Mouse (Mus musculus) frontal cortex, postnatal 14 days (tissue): ENCODE results near the gene Hpca.

Experiments
- DNase-seq, 2 experiments: peaks; one replicate each; pipeline ENCODE4 v3.0.0; 2022; ENCODE audit warnings: low spot score in 2 of 2

The Hpca gene

GRCm38 (mm10) chr4:129136189-129136578, 14.3 kb upstream of the Hpca start:
- DNase-seq = no peak

DNA sequence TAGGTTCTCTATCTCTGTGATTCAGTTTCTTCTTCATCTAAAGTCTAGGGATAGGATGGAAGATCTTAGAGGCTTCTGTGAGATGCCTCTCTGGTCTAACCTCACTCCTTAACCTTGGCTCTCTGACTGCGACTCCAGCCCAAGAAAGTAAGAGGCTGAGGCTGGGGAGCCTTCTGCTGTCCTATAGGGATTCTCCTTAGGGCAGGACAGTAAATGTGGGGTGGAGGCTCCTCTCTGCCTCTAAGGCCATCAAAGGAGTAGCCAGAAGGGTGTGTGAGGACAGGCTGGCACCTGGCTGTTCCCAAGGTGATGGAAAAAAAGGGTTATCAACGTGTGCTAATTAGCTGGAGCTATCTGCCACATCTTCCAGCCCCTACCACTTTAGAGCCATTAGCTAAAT, 13.8 kb upstream of the Hpca start:
- DNase-seq = no peak

DNA sequence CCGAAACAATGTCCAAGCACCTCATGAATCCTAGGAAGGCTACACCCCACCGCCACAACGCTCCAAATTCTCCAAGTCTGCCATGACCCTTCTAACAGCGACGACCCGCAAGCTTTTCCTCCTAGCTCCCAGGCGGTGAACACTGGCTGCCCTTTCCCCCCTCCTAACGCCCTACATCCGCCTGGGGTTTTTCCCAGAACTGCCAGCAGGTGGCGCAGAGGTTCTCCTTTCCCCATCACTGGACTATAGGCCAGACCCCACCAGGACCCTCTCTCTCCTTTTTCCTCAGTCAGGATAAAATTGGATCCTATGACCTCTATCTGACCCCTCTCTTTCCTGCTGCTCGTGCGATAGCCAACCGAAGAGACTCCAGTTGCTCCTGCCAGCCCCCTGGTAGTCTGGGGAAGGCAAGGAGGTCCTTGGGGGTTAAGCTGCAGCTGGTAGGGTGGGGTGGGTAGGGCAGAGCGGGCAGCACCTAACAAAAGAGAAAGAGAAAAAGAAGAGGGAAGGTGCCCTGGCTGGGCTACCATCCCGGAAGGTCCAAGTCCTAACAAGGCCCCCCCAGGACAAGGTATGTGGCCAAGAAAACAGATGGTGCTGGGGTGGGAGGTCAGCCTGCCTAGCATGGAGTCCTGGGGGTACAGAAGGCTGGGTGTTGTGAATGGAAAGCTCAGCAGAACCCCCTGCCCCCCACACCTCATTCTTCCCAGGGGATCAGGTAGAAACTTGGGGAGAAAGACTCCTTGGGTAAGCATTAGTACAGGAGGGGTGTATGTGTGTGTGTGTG, 13.2 kb upstream of the Hpca start:
- DNase-seq = peak in 1 of 2 experiments; percentile 69

DNA sequence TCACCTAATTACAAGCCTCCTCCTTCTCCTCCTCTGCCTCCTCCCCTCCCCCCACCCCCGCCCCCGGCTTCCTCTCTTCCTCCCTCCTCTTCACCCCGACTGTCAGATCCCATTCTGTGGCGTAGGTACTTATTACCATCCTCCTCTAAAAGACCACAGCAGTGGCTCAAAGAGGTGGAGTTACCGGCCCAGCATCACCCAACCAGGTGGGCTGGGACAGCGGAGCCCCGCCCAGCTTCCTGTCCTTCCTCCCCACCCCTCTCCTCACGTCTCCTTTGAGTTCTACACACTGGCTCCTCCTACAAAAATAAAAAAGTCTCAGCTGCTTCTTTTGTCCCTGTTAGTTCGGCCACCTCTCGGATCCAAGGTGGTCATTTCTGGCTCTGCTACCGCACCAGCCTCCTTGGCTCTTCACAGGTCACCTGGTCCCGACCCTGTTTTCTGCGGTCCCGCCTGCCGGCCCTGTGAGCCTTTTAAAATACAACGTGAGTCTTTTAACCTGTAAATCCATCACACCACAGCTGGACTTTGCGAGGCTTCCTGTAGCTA, 9.0 kb upstream of the Hpca start:
- no peak for DNase-seq

DNA sequence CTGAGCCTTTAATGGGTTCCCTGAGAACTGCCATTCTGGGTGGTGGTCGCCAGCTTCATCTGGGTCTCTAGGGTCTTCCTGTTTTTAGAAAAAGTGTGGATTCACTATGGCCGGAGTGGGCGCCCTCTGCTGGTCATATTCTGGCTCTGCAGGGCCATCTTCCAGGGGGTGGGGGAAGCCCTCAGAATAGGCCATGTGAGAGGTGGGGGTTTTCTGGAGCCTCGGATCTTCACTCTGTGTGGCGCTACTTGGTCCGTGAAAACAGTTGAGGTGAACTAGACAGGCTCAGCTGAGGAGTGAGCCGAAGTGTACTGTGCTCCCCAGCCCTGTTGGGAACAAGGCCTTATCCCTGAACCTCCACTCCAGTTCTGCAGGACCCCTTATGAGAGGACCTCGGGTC, 8.3 kb upstream of the Hpca start:
- no peak for DNase-seq

- no peak for DNase-seq
Observed at GRCm38 (mm10) chr4:129129387-129129786, 7.6 kb upstream of the Hpca start.

GRCm38 (mm10) chr4:129128582-129129338, 6.9 kb upstream of the Hpca start:
- DNase-seq = peak in 1 of 2 experiments; percentile 53

DNA sequence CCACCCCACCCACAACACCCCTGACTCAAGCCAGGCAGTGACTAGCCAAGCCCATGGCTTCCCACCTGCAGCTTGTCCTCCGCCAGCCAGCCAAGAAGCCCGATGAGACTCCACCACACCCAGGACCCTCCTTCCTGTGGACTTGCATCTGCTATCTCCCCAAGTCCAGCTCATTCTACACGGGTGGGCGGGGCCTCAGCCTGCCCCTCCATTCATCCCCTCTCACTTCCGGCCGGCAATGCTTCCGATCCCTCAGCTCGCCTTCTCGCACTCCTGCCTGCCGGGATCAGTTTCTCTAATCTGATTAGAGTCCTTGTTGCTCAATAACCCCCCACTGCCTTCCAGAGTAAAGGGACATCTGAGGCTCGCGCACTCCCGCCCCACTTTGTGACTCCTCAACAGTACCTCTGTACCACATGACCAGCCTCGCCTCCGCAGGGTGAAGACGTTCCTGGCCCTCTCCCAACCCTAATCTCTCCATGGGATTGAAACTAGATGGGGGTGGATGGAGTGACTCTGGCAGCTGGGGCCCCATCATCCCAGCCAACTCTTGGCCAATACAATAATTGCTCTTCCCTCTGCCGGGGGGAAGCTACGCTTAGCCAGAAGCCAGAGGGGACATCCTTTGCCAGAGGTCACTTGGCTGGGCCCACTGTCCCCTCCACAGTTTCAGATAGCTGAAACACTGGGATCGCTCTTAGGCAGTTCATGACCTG, 4.1 kb upstream of the Hpca start:
- DNase-seq = no peak

DNA sequence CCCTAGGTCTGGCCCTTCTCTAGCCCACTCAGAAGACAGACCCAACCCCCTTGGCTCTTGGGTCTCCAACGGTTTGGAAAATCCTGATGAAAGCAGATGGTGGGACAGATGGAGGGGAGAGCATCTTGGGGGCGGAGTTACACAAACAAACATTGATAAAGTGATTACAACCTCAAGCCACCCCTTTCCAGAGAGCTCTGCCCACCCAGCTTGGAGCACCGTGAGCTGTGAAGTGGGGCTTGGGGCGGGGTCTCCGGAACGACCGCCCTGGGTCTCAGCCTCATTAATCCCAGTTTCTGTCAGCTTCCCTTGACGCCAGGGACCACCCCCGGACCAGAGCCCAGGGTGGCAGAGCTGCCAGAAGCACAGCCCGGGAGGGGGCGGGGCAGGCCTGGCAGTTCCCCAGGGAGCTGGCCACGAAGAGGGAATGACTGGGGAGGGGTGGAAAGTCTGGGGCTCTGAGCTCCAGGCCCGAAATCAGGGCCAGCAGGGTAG, 2.9 kb upstream of the Hpca start:
- peak; percentile 51 to 61 for DNase-seq

DNA sequence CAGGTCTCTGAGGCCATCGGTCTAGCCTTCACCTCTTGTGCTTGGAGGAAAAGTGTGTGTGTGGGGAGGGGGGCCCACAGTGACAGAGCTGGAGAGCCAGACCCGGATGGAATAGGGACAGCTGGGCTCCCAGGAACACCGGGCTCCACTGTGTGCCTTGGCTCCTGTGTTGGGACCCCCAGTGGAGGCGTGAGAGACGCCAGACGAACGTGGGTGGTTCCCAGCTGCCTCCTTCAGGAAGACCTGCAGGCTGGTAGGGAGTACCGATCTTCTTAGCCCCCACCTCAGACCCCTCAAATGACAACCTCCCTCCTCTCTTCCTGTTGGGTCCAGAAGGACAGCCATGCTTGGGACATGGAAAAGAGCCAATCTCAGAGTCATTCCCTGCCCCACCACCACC, 883 bp upstream of the Hpca start:
- peak in 1 of 2 experiments; percentile 24 for DNase-seq

DNA sequence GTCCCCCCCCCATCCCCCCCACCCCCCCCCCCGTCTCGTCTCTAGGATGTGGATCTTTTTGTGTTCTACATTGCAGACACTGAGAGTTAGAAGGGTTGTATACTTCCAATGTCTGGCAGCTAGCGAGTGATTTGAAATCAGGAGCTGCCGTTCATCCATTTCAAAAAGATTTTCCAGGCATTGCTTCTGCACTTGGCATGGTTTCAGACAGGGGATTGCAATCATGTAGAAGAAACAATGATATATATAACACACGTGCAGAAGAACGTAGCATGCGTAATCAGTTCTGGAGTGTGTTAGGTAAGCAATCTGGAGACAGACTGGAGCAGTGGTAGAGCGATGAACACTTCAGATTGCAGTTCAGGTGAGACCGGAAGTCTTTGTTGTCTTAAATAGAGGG, 271 bp upstream of the Hpca start:
- DNase-seq = no peak

DNA sequence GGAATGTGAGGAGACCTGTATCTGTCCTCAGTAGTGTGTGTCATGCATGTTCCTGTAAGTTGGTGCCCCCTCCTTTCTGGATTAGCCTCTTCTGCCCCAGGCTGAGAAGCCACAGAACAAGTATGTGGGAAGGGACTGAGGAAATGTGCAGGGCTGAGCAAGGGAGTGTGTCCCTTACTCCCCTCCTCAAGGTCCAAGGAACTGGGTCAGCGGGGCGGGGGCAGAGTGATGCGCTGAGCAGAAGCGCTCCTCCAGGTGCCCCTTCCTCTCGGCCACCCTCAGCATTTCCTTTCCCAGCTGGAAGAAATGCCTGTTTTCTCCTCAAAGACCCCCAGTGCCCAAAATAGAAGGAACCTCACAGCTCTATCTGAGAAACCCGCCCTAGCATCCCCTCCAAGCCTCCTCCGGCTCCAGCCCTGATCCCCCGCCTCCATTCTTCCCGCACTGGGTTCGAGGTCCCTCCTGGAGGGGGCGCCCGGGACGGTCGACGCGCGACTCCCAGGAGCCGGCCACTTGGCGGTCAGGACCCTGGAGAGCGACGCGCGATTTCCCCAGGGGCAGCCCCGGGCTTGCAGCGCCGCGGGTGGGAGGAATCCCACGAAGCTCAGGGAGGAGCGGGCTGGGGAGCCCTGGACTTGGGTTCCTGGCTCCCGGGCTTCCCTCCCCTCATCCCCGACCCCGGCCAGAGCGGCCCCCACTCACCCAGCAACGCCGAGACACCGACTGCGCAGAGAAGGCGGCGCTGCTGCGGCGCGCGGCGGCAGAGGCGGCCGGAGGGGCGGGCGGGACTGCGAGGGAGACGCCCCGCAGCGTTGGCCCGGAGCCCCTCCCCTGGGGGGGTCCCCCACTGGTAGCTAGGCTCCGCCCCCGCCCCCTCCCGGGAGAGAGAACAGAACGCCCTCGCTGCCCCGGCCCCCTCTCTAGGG, 1.1 kb downstream of the Hpca start:
- DNase-seq = peak in 1 of 2 experiments; percentile 53

DNA sequence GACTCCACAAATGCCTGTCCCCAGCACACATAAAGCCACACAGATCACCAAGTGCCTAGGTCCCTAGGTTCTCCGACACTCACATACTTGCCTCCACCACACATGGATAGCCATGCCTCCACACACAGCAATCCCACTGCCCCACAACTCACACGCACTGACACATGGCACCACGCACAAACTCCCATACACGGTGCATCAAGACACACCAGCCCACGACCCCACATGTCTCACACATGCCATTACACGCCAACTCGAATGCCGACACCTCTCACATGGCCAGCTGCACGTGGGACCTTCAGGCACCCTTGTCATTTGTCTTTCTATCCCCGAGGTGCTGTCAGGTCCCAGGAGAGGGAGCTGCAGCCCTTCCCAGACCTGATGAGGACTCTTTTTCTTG, 2.1 kb downstream of the Hpca start:
- no peak for DNase-seq

GRCm38 (mm10) chr4:129117720-129118510, 3.9 kb downstream of the Hpca start:
- no peak for DNase-seq

- no peak for DNase-seq
Observed at GRCm38 (mm10) chr4:129116703-129117102, 5.1 kb downstream of the Hpca start.

GRCm38 (mm10) chr4:129113083-129113988, 8.5 kb downstream of the Hpca start:
- peak; percentile 80 to 85 for DNase-seq

- no peak for DNase-seq
Observed at GRCm38 (mm10) chr4:129112231-129112630, 9.6 kb downstream of the Hpca start.

DNA sequence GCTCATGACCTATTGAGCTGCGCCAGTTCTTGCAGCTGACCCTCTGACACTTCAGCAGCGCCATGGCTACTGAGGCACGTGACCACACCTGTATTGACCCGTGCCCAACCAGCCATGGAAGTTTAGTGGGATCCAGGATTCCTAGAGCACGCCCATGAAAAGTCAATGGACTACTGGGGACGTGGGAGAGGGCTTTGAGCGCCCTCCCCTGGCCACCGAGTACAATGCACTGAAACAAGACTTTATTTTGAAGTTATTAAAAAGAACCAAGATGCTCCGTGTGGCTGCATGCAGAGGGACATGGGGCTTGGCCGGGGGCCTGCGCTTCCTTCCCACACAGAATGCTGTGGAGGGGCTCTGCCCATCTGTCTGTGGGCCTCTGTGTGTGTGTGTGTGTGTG, 10.5 kb downstream of the Hpca start:
- DNase-seq = no peak

DNA sequence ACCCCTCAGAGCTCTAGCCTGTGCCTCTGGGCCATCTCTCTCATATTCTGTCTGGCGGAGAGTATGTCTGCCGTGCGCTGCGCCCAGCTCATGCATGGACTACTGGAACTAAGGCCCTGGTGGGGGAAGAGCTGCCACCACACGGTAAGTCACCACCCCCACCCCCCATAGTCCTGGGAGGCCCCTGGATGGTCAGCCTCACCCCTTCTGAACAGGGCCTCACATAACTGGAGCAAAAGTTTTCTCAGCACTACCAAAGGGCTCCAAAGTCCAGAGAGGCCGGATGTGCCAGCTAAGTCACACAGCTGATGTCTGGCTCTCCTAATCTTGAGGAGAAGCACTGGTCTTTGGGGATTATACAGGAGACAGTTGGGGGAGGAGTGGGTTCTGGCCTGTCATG, 11.0 kb downstream of the Hpca start:
- no peak for DNase-seq
